Mouse (Mus musculus): ENCODE results near the gene Zfp148. TPM values are rescaled to one million over a fixed set of nuclear protein-coding genes. Genes with fewer than 3 reads are reported as not detected.

The Zfp148 gene
- 3.0 and 3.3 TPM in 2 replicates for polyA plus RNA-seq (2012; ENCODE audit: low replicate concordance)

GRCm38 (mm10) chr16:33379944-33380881 lies at the start of gene Zfp148:
Gene Zfp148 (plus strand): TSS chr16:33380836.

GRCm38 (mm10) chr16:33516807-33517565 lies 136.3 kb downstream of the Zfp148 start, which contains the start of gene Slc12a8:
Gene Slc12a8 (plus strand): TSS chr16:33517328.

Other genes with a start within 250 kb of the Zfp148 start
- 4.2 and 4.7 TPM in 2 replicates for gene Osbpl11, start 195.8 kb upstream of the Zfp148 start, polyA plus RNA-seq (2012; ENCODE audit: low replicate concordance)
- gene Snx4, start 129.4 kb upstream of the Zfp148 start, polyA plus RNA-seq (2012; ENCODE audit: low replicate concordance) = 6.3 and 13.1 TPM in 2 replicates
- not detected in 2 replicates for gene Slc12a8, start 136.5 kb downstream of the Zfp148 start, polyA plus RNA-seq (2012; ENCODE audit: low replicate concordance)